Mouse (Mus musculus) adipocyte (in vitro differentiated cells): ENCODE results near the gene Lpar5.
"Not testable (repeated sequence)": the region's sequence is repeated elsewhere in the genome, so short reads cannot be mapped to it uniquely, and the experiment has no call there.

Source experiments
- DNase-seq: peaks from one replicate; pipeline ENCODE4 v3.0.0-alpha.2; 2016; ENCODE audit warnings: low spot score

Lpar5 gene

DNA sequence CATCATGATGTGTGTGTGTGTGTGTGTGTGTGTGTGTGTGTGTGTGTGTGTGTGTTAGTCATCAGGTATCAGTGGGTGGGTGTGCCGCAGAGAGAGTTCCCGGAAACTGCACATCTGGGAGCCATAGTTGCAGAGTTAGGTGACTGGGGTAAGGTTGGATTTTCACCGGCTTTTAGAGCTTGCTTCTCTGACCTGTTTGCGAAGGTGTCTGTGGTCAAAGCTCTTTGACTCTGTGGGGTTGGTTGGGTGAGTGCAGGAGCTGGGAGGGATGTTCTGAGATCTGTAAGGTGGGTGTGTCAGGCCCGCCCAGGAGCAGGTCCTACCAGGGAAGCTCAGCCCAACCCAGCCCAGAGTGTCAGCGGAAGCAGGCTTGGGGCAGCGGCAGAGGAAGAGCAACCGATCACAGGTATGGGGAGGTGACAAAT lies at the start of gene Lpar5:
Lpar5 (plus strand) TSS at position 350 of the 425 bp plus-strand sequence.
- no peak for DNase-seq

DNA sequence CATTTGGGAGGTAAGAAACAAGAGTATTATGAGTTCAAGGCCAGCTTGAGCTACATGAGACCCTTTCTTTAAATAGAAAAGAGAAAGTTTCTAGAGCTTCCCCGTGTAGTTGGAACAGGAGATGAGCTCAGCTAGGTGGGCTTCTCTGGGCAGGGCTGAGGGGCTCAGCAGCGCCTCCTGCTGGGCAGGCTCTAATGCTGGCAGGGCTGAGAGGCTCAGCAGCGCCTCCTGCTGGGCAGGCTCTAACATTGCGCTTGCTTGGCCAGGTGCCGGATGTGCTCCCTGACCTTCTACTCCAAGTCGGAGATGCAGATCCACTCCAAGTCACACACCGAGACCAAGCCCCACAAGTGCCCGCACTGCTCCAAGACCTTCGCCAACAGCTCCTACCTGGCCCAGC lies 37.2 kb upstream of the Lpar5 start:
- peak; percentile 35 for DNase-seq

DNA sequence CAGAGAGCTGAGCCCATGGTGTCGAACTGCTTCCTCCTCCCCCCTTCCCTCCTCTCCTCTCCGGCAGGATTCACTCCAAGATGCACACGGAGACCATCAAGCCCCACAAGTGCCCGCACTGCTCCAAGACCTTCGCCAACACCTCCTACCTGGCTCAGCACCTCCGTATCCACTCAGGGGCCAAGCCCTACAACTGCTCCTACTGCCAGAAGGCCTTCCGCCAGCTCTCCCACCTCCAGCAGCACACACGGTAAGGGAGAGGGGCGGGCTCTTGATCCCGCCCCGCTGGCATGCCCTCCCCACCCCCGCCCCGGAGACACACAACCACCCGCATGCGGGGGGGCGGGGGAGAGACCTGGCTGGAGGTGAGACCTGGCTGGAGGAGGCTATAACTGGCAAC lies 36.1 kb upstream of the Lpar5 start:
- DNase-seq = no peak

DNA sequence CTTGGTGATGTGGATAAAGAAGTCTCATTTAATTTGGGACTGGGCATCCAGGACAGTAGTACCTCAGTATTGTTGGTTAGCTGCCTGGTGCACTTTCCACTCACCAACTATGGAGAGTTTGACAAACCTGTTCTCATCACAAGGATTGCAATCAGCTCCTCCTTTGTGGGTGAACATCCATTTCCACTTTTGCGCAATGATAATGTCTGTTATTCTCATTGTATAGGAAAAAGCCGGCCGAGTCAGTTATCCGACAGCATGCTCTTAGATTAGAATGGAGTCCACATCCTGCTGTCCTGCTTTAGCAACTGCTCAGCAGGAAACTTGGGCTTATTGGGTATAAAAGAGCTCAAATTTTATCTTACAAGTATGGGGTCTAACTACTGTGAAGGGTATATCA lies 29.1 kb upstream of the Lpar5 start:
- DNase-seq = no peak

DNA sequence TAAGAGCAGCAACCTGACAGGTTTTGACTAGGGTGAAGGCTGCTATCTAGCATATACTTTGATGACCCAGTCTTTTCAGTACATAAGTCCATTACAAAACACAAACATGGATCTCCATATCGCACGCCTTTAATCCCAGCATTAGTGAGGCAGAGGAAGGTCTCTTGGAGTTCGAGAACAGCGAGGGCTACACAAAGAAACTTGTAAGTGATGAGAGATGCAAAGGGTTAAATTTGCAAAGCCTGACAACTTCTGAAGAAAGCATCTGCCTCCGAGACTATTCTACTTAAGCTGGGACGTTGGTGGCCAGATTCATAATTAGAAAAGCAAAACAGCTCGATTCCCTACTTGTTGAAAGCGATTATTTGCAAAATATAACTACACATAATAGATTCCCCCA lies 28.6 kb upstream of the Lpar5 start:
- no peak for DNase-seq

DNA sequence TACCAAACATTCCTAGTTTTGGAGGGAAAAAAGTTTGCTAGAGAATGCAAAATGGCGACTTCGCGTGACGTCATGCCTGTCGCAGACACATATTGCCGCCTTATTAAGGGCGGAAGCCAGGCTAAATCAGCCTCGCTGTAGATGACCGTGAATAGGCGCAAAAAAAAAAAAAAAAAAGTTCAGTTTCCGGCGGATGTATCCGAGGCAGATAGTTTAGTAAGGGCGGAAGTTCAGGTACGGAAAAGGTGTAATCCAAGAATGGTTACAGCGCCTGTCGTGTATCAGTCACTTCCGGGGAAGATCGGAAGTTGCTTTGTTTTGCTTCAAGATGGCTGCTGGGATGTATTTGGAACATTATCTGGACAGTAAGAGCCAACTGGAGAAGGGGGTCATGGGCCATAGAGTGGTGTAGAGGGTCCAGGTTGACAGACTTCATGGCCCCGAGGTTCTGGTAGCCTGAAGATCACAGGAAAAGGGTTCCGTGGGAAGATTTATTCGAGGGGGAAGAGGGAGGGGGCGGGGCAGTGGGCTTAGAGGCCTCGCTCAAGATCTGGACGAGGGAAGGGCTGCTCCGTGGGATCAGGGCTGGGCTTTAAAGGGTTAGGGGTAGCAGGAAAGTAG lies 28.1 kb upstream of the Lpar5 start, which contains the start of gene Ing4:
Ing4 (plus strand) TSS at position 228 of the 621 bp plus-strand sequence.
- peak; percentile 99 for DNase-seq

DNA sequence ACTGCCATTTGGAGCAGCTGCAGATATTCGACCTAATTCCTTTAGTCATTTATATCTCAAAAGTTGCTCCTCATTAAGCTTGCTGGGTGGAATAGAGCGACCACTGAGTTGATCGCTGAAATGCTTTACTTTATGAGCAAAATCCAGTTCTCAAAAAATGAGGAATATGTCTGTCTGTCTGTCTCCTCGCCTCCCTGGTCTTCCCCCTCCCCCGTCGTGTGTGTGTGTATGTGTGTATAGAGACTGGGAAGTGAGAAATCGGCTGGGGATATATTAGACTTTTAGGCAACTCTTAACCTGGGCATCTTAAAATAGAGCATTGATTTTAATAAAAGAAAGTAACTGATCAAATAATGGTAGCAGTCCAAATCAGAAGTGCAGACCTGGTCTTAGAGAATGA lies 27.5 kb upstream of the Lpar5 start:
- DNase-seq = peak; percentile 36

DNA sequence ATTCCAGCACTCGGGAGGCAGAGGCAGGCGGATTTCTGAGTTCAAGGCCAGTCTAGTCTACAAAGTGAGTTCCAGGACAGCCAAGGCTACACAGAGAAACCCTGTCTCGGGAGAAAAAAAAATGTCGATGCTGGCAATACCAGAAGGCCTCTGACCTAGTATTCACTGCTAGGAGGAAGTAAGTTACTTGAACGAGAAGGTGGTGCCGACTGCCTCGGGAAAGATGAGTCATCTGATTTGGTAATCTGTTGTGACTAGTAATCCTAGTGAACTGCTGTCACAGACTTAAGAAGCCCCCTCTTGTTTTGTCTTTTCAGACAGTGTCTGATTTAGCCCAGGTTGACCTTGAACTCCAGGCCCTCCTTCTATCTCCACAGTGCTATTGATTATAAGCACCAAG lies 26.7 kb upstream of the Lpar5 start:
- DNase-seq = peak; percentile 74

DNA sequence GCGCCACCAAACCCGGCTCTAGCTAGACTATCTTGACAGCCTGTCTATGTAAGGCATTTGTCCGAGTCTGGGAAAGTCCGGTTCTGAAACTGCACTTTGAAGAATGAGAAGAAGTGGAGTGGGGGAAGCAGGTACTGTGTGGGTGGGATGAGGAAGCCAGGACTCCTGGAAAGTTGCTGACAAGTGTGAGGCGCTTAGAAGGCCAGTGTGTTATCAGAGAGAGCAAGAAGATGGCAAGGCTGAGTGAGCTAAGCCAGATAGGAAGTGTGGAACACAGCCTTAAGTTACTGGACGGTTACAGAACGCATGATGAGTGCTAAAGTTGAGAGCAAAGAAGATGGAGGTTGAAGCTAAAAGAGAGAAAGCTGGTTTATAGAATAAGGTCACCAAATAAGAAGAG lies 25.6 kb upstream of the Lpar5 start:
- no peak for DNase-seq

DNA sequence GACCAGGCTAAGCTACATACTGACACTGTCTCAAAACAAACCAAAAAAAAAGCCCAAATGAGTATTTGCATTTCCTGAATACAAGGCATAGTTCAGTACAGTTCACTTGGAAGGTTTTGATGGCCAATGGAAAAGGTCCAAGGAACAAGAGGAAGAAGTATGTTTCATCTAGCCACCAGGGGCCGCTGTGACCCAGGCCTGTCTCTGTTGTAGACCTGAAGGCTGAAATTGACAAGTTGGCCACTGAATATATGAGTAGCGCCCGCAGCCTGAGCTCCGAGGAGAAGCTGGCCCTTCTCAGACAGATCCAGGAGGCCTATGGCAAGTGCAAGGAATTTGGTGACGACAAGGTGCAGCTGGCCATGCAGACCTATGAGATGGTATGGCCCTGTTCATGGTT lies 21.0 kb upstream of the Lpar5 start:
- peak; percentile 96 for DNase-seq

DNA sequence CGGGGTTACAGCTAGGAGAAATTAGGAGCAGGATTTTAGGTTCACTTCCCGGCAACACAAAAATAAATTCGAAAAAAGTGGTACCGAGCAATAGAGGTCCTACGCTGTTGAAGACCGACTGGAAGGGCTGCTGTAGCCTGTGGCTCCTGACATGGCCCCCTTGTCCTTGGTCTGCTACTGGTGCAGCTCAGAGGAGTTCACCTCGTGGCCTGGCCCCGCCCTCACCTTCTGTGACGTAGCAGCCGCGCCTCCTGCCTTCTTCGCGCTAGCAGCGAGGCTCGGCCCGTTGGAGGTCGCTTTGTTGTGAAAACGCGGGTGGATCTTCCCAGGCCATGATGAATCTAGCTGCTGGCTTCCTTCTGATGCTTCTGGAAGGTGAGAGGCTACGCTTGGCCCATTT lies 18.0 kb upstream of the Lpar5 start, which contains the start of gene Acrbp:
Acrbp (plus strand) TSS at position 12 of the 400 bp plus-strand sequence.
- DNase-seq = no peak

DNA sequence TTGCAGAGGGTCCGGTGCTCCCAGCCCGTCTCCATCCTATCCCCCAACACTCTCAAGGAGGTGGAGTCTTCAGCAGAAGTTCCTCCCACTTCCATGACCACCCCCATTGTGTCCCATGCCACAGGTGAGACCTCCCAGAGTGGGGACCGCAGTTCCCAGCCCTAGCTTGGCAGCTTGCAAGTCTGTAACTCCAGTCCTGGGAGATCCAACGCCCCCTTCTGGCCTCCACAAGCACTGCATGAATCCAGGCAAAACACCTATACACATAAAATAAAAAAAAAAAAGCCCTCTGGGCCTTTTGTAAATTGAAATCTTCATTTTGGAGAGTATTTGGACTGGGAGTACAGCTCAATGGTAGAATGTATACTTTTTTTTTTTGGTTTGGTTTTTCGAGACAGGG lies 16.5 kb upstream of the Lpar5 start:
- DNase-seq = no peak

DNA sequence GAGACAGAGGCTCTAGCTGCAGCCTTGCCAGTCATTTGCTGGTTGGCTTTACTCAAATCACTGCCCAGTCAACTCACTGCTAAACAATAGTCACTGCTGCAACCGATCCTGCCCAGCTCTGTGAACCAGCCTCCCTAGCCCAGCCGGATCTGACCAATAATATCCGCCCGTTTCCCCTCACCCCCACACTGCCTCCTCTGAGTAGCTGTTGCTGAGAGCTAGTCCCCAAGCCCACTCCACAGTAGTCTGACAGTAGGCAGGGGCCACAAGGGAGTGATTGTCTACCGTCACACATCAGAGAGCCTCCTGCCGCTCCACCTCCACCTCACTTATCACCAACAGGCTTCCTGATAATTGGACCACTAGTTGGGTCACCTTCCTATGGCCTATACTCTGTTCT lies 6.2 kb upstream of the Lpar5 start:
- no peak for DNase-seq

DNA sequence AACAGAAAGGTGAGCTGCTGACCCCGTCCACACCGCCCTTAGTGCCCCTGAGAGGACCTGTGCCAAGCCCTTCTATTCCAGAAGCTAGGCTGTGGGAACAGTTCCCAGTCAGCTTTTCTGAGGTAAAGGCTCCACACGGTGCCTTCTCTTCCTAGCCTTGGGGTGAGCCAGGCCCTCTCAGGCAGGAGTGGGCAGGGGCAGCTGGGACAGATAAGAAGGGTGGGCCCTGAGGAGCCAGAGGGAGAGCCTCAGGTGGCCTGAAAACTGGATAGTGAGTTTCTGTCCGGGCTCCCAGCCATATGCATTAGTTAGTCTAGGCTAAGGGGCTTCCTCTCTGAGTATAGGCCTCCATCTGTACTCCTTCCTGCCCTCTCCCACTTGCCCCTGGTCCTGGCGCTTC lies 5.2 kb upstream of the Lpar5 start:
- no peak for DNase-seq

DNA sequence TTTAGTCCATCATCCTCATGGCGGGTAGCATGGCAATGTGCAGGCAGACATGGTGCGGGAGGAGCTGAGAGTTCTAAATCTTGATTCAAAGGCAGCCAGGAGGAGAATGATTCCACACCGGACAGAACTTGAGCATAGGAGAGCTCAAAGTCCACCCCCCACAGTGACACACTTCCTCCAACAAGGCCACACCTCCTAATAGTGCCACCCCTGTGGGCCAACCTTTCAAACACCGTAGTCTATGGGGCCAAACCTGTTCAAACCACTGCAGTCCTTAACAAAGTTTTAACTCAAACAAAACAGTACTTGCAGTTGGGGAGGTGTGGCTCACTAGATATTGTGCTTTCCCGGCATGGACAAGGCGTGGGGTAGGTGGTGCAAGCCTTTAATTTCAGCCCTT lies 3.8 kb upstream of the Lpar5 start:
- no peak for DNase-seq

DNA sequence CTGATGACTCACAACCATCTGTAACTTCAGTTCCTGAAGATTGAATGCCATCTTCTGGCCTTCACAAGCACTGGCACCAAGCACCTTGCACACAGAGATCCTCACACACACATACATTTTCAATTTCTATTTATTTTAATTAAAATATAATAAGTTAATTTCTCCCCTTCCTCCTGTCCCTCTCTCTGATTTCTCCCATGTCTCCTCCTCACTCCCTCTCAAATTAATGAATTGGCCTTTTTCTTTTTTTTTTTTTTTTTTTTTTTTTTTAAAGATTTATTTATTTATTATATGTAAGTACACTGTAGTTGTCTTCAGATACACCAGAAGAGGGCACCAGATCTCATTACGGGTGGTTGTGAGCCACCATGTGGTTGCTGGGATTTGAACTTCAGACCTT lies 2.5 kb upstream of the Lpar5 start:
- not testable (repeated sequence) for DNase-seq

DNA sequence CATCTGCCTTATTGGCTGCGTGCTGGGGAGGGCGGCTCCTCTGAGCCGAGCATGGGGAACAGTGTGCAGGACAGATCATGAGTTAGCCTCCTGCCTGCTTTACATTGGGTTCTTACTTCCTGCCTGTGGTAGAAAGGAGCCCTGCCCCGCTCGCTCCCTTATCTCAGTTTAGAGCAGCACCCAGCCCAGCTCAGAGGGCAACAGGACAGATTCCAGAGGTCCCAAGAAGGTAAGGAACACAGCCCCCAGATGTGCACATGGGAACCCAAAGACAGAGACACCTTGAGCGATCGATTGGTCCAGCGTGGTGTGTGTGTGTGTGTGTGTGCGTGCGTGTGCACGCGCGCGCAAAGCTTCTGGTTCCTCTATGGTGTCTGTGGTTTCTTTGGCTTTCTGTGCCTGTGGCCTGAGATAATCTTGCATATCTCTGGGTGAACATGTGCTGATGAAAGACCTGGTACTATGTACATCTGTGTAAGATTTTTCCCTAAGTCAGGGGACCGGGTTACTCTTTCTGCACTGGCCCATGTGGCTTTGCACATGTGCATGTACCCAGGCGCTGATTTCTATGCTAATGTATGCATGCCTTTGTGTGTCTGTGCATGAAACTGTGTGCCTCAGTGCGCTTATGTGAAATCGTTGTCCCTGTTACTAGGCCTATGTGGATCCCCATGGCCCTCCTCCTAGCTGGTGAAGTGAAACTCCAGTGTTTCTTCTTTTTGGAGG lies 3.6 kb downstream of the Lpar5 start:
- no peak for DNase-seq

DNA sequence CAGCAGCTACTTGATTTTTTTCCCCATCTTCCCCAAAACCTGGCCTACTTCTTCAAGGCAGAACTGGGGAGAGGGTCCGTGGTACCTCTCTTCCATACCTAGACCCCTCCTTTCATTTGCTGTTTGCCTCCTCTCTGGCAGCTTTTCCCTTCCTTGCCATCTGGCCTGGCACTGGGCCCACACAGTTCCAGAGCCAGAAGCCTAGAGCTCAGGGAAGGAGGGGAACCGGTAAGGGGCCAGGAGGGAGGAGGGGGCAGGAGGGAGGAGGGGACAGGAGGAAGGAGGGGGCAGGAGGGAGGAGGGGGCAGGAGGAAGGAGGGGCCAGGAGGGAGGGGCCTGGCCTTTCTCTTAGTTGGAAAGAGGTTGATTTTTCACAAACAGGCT lies 4.2 kb downstream of the Lpar5 start:
- DNase-seq = peak; percentile 93

DNA sequence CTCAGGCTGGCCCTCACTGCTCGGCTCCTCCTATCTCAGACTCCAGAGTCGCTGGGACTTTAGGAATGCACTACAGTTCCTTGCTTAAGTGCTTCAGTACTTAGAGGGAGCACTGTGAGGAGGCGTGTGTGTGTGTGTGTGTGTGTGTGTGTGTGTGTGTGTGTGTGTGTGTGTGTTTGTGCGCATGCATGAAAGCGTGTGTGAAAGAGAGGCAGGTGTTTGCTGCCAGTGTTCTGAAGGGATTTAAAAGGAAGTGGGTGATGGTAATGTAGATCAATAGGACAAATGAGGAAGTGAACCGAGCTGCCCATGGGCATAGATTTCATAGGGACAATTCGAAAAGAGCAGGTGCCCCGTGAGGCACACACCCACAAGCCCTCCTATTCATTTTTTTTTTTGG lies 6.1 kb downstream of the Lpar5 start:
- DNase-seq = no peak

DNA sequence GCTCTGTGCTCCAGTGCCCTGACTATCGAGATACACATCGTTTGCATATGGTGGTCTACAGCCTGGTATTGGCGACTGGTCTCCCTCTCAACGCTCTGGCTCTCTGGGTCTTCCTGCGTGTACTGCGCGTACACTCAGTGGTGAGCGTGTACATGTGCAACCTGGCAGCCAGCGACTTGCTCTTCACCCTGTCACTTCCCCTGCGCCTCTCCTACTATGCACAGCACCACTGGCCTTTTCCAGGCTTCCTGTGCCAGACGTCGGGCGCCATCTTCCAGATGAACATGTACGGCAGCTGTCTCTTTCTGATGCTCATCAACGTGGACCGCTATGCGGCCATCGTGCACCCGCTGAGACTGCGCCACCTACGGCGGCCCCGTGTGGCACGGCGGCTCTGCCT lies 13.7 kb downstream of the Lpar5 start:
- DNase-seq = no peak

DNA sequence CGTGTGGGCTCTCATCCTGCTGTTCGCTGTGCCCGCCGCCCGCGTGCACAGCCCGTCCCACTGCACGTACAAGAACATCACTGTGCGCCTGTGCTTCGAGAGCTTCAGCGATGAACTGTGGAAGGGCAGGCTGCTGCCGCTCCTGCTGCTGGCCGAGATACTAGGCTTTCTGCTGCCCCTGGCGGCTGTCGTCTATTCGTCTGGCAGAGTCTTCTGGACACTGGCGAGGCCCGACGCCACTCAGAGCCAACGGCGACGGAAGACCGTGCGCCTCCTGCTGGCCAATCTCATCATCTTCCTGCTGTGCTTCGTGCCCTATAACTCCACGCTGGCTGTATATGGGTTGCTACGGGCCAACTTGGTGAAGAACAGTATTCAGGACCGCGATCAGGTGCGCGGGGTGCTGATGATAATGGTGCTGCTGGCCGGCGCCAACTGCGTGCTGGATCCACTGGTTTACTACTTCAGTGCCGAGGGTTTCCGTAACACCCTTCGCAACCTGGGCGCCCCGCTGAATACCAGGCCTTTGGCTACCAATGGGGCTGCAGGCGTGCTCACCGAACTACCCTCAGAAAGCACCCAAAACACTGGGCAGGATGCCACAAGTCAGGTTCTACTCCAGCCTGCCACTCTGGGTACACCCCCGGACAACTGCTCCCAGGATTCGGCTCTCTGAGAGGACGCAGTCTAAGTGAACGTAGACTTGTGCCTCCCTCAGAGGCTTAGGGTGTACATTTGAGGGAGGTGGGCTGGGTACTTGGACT lies 14.3 kb downstream of the Lpar5 start:
- peak; percentile 64 for DNase-seq

DNA sequence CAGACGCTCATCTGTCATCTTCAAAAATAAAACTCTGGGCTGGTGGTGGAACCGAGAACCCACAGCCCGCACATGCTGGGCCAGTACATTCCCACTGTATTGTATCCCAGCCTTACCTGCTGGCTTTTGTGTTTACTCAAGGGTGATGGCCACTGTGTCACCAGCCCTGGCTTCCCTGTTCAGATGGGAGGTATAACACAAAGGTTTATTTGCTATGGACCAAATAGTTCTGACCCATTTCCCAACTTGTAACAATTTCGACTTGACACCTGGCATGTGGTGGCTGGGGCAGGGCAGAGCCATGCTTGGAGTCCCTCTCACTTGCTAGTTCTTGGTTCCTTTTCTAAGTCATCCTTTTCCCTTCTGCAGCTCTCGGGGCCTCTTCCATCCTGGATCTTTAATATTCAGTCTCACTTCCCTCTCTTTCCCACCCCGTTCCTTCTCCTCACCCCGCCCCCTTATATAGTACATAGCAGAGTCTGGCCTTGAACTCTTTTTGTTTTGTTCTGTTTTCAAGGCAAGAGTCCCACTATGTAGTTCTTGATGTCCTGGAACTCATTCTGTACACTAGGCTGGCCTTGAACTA lies 15.2 kb downstream of the Lpar5 start:
- DNase-seq = no peak

DNA sequence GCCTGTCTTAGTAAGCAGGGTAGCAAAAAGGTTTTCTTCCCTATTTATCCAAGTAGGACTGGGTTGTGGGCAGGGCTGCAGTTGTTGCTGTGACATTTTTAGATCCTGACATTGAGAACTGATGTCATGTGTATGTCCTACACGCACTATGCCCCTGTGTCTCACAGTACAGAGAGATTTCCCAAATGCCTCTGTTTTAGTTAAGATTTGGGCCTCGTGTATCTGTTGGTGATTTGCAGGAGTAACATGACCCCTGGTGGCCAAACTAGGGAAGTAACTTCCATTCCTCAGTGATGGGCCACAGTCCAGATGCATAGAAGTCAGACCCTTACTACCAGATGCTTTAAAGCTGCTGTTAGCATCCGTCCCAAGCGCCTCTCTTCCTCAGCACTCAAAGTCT lies 16.7 kb downstream of the Lpar5 start:
- DNase-seq = peak; percentile 89
